Mouse (Mus musculus): Measurements from ENCODE around the gene Gm45233. TPM values are rescaled to one million over a fixed set of nuclear protein-coding genes. Genes with fewer than 3 reads are reported as not detected.

The Gm45233 gene
- total RNA-seq, 2 experiments from 2014 or later, result 0.80 to 0.86 TPM

GRCm38 (mm10) chr7:43511707-43512478 is 68.0 kb downstream of the Gm45233 start:
- no peak for DNase-seq

- DNase-seq, result no peak
Observed at GRCm38 (mm10) chr7:43512519-43512918, 68.6 kb downstream of the Gm45233 start.

Small RNA genes lying within 50 kb of the gene (microRNA-seq; reads per million reads assigned to microRNA genes)
- gene Mir7051, result 0.21 to 1.8 reads per million in 2 experiments

Other genes with a start within 250 kb of the Gm45233 start
- 10 to 100 TPM; 25.3 to 26.2 TPM for gene Zfp715, start 130.8 kb upstream of the Gm45233 start, total RNA-seq (2021)
- gene Siglecf, start 92.8 kb upstream of the Gm45233 start, total RNA-seq (2021), result under 1 TPM; 0.57 to 0.68 TPM
- not detected for gene Siglecg, start 35.9 kb upstream of the Gm45233 start, total RNA-seq (2021)
- not detected for gene Lim2, start 16.5 kb upstream of the Gm45233 start, total RNA-seq (2021)
- gene Nkg7, start 7.1 kb upstream of the Gm45233 start, total RNA-seq (2021), result not detected
- gene Cldnd2, start 3.3 kb upstream of the Gm45233 start, total RNA-seq (2021), result not detected
- 10 to 100 TPM; 68.4 to 74.4 TPM for gene Etfb, start within 50 bp of the Gm45233 start, total RNA-seq (2021)
- 1 to 10 TPM; 2.3 to 3.0 TPM for gene Vsig10l, start 19.0 kb downstream of the Gm45233 start, total RNA-seq (2021)
- 10 to 100 TPM; 22.7 to 23.6 TPM for gene Iglon5, start 45.9 kb downstream of the Gm45233 start, total RNA-seq (2021)
- gene 4931406B18Rik, start 61.8 kb downstream of the Gm45233 start, total RNA-seq (2021), result not detected
- gene Cd33, start 100.3 kb downstream of the Gm45233 start, total RNA-seq (2021), result 1 to 10 TPM; 4.2 TPM
- 1 to 10 TPM; 5.5 to 6.6 TPM for gene Zfp658, start 118.1 kb downstream of the Gm45233 start, total RNA-seq (2021)
- gene Zfp719, start 135.5 kb downstream of the Gm45233 start, total RNA-seq (2021), result 10 to 100 TPM; 22.0 to 22.1 TPM
- under 1 TPM; 0.15 to 0.20 TPM for gene Zfp819, start 163.0 kb downstream of the Gm45233 start, total RNA-seq (2021)
- gene Ceacam18, start 190.6 kb downstream of the Gm45233 start, total RNA-seq (2021), result under 1 TPM in 1 of 2 experiments, not detected in 1; 0.25 TPM
- gene Siglece, start 216.0 kb downstream of the Gm45233 start, total RNA-seq (2021), result 1 to 10 TPM in 1 of 2 experiments, under 1 TPM in 1; 0.83 to 1.4 TPM
- gene Ctu1, start 227.9 kb downstream of the Gm45233 start, total RNA-seq (2021), result 10 to 100 TPM; 11.7 to 11.8 TPM
- not detected for gene Klk14, start 246.3 kb downstream of the Gm45233 start, total RNA-seq (2021)

All from layer of hippocampus, postnatal 36 days (tissue).